Mouse (Mus musculus) layer of hippocampus, adult 2 months (tissue): ENCODE data around the gene Rpl12. TPM values are rescaled to one million over a fixed set of nuclear protein-coding genes. Genes with fewer than 3 reads are reported as not detected.

ENCODE experiments used
- DNase-seq, 2 experiments: peaks; one replicate each; pipeline ENCODE4 v3.0.0; 2022; ENCODE audit warnings: low spot score in 2 of 2
- H3K27ac ChIP-seq: fragments of 200-600 bp; 2 replicates; pipeline ENCODE4 v1.8.1; 2022
- H3K4me3 ChIP-seq: fragments of 200-600 bp; 2 replicates; pipeline ENCODE4 v1.8.1; 2022; ENCODE audit warnings: mild to moderate bottlenecking
- CTCF ChIP-seq: fragments of 200-600 bp; conservative IDR thresholded peaks from 2 replicates; pipeline ENCODE4 v1.8.1; 2022; ENCODE audit warnings: antibody characterized with exemption, mild to moderate bottlenecking, moderate library complexity
- total RNA-seq, 2 experiments: library from RNA; stranded (reverse); gene quantifications; 2 replicates each; pipeline ENCODE4 v1.2.3; 2021

The Rpl12 gene
- total RNA-seq, 2 experiments from 2014 or later, result 115 to 125 TPM

- TF ChIP-seq CTCF, result no peak
- no peak for DNase-seq
- Histone ChIP-seq H3K27ac (peak overlapping the region; percentile 90), H3K4me3 (peak overlapping the region; percentile 85)
Observed at GRCm38 (mm10) chr2:32962062-32962874, 909 bp downstream of the Rpl12 start.

GRCm38 (mm10) chr2:32962875-32963220, 1.5 kb downstream of the Rpl12 start:
- Histone ChIP-seq H3K27ac (peak overlapping the region; percentile 90; the same call in 1 of the 2 replicates), H3K4me3 (peak overlapping the region; percentile 85)
- TF ChIP-seq CTCF, result no peak
- no peak for DNase-seq

DNA sequence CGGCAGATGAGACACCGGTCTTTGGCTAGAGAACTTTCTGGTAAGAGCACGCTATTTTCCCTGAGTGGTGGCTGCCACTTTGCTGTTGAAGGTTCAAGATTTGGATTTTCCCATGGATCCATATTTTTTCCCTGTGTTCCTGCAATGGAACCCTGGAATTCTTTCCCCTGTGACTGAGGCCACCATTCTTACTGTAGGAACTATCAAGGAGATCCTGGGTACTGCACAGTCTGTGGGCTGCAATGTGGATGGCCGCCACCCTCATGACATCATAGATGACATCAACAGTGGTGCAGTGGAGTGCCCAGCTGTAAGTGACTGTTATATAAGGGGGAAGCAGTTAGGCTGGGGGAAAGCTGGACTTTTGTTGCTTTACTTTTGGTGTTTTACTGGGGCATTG, 2.2 kb downstream of the Rpl12 start:
- Histone ChIP-seq H3K4me3 (no peak overlapping the region), H3K27ac (no peak overlapping the region)
- no peak for TF ChIP-seq CTCF
- no peak for DNase-seq

DNA sequence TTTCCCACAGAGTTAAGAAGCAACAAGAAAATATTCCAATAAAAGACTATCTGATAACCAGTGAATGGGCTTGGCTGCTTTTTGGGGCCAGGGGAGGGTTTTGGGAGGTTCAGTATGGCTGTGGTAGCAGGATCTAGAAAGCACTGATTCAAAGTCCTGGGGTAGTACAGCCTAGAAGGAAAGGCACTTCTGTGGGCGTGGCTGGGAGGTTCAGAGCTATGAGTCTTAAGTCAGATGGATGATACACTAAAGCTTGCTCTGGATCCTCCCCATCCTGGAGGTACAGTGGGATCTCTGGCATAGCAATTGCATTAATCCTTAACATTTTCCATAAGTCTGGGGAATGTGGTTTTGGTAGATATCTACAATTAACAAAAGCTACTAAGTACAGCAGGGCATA, 2.6 kb downstream of the Rpl12 start:
- Histone ChIP-seq H3K4me3 (no peak overlapping the region), H3K27ac (no peak overlapping the region)
- no peak for DNase-seq
- no peak for TF ChIP-seq CTCF

DNA sequence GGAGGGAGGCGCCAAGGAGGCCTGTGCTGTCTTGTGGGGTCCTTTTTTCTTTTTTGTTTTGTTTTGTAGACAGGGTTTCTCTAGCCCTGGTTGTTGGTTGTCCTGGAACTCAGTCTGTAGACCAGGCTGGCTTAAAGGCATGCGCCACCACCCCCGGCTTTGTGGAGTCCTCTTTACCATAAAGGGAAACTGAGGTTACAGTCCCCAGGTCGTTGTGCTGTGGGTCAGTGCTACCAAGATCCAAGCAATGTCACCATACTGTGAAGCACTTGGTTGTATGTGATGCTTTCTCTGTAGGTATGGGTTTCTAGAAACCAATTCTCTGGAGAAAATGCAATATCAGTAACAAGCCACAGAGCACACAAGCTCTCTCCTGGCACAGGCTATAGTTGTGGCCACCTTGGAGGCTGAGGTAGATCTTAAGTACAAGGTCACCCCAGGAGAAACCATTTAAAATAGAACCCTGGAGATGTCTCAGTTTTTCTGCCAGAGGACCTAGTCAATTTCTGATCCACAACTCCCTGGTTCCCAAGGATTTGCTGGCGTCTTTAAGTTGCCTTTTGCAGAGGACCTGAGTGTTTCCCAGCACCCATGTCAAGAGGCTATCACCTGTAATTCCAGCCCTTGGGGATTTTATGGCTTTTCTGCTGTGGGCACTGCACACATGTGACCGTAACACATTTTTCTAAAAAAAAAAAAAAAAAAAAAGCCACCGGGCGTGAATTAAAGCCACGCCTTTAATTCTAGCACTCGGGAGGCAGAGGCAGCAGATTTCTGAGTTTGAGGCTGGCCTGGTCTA, 3.5 kb downstream of the Rpl12 start:
- Histone ChIP-seq H3K27ac (no peak overlapping the region), H3K4me3 (no peak overlapping the region)
- no peak for TF ChIP-seq CTCF
- no peak for DNase-seq

- Histone ChIP-seq H3K4me3 (no peak overlapping the region; the same call in 1 of the 2 replicates), H3K27ac (peak overlapping the region; percentile 100; the same call in 1 of the 2 replicates)
- no peak for DNase-seq
- TF ChIP-seq CTCF, result no peak
Observed at GRCm38 (mm10) chr2:32965511-32966183, 4.3 kb downstream of the Rpl12 start.

DNA sequence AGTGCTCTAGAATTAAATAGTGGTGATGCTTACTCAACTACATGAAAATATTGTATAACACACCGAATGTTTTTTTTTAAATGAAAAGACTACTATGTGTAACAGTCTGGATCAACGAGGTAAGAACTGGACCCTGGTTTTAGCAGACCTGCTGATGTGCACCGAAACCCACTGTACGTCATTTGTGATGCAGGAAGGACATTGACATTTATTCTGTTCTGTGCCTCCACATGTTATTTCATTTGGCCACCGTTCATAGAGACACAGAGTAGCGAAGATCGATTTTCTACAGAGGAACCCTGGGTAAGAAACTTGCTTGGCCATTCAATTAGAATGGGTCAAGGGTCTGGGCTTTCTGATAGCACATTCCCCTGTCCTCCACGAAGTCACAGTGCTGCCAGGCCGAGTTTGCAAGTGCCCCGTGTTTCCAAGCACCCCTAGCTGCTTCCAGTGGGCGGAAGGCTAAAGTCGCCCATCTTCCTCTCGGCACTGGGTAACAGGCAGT, 4.9 kb downstream of the Rpl12 start:
- H3K4me3 ChIP-seq, result peak overlapping the region; percentile 71
- peak overlapping the region; percentile 100 for H3K27ac ChIP-seq
- DNase-seq, result no peak
- no peak for TF ChIP-seq CTCF

GRCm38 (mm10) chr2:32966689-32967631, 5.6 kb downstream of the Rpl12 start:
- Histone ChIP-seq H3K4me3 (peak overlapping the region; percentile 71), H3K27ac (peak overlapping the region; percentile 100)
- TF ChIP-seq CTCF, result peak; percentile 72
- DNase-seq, result peak; percentile 85 to 87

- DNase-seq, result no peak
- Histone ChIP-seq H3K4me3 (no peak overlapping the region), H3K27ac (peak overlapping the region; percentile 100)
- no peak for TF ChIP-seq CTCF
Observed at GRCm38 (mm10) chr2:32968024-32968614, 6.8 kb downstream of the Rpl12 start.

DNA sequence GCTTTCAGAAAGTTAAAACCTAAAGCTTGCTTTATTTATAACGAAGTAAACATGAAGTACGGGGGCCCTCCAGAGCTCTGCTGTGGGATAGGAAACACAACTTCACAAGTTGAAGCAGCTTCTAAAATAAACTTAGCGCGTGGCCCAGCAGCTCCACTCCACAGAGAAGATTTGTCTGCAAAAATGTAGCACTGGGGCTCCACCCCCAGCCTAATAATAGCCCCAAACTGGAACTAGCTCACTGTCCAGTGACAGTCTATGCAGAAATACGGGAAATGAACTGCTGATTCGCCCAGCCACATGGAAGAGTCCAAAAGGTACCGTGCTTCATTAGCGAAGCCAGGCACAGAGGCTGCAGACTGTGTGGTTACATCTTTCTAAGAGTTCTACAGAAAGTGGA, 8.0 kb downstream of the Rpl12 start:
- no peak for TF ChIP-seq CTCF
- Histone ChIP-seq H3K4me3 (no peak overlapping the region), H3K27ac (peak overlapping the region; percentile 28; the same call in 1 of the 2 replicates)
- peak in 1 of 2 experiments; percentile 23 for DNase-seq

- TF ChIP-seq CTCF, result no peak
- H3K27ac ChIP-seq, result no peak overlapping the region
- DNase-seq, result no peak
- no peak overlapping the region for H3K4me3 ChIP-seq
Observed at GRCm38 (mm10) chr2:32971235-32971634, 9.9 kb downstream of the Rpl12 start.

DNA sequence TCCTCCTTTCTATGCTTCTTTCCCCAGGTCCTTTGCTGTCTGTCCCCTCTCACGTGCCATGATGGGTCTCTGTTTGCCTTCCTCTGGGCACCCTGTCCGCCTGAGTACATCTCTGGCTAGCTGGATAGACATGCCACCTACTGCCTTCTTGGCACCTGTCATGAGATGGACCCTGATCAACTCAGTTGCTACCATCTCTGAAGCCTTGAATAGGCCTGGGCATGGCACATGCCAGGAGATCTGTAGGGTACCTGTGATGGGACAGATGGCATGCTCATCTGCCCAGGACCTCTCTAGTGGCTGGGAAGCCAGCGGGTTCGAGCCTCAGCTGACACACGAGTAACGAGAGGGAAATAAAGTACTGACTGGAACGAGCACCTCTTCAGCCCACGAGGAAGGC, 12.9 kb downstream of the Rpl12 start:
- Histone ChIP-seq H3K27ac (no peak overlapping the region), H3K4me3 (no peak overlapping the region)
- no peak for TF ChIP-seq CTCF
- DNase-seq, result no peak
